Mouse (Mus musculus) stomach, postnatal 0 days (tissue): Measurements from ENCODE around the gene Arpp21.

Experiments
- CTCF ChIP-seq: IDR thresholded peaks from 2 replicates; pipeline ENCODE4 v1.5.1; 2016; ENCODE audit warnings: antibody characterized with exemption, low read depth, mild to moderate bottlenecking, moderate library complexity
- EP300 ChIP-seq: optimal IDR thresholded peaks from 2 replicates; pipeline ENCODE3; 2016; ENCODE audit warnings: antibody characterized with exemption

DNA sequence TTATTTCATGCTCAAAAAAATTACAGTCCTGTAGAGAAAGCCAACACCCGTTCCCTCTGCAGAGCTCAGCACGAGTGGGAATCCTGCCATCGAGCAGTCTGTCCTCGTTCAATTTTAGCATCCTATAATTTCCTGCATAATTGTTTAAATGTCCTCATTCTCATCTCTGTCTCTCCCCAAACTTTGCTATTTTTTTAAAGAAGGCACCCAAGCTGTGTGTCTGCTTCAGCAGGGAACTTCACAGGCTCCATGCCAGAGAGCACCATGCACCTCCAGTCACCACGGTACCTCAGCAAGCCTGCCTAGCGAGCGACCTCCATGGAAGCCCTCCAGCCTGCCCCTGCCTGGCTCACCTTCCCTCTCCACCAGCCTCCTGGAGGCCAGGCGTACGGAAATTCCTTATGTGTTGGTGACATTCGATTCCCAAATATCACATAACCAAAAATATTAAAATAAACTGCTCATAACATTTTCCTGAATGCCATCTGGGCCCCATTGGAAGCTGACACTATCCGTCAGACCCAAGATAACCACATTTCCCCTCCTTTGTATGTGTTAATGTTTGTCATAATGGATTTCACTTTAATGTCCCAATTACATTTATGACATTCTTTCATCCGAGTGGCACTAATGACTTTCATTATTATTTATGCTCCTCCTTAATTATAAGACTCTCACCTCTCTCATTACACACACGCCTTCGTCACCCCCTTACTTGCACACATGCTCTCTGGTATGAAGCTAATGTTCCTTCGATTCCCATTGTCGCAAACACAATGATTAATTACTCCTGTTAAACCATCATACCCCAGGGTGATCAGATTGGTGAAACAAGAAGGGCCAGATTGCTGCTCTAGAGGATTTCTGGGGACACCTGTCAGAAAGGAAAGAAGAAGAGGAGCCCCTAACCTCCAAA, 26.5 kb upstream of the Arpp21 start:
- no peak for TF ChIP-seq EP300
- TF ChIP-seq CTCF, result no peak
